Mouse (Mus musculus): ENCODE results near the gene Cgn.
"Not testable (repeated sequence)": the region's sequence is repeated elsewhere in the genome, so short reads cannot be mapped to it uniquely, and the experiment has no call there.

DNA sequence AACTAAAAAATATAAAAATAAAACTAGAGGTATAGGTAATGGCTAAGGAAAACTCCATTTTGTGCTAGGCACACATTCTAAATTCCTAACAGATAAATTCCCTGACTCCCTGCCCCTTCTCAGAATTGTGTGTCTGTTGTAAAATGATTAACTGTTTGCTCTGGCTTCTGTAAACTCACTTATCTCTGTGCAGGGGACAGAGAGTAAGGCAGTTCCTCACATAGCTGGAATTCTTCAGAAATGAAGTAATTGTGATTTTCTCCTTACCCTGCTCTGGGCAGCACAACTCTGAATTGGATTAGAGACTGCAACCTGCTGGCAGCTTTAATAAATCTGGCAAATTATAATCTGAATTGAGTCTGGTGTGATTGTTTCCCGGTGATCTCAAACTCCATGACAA is 68.0 kb downstream of the Cgn start:
- not testable (repeated sequence) for TF ChIP-seq EP300, CTCF (IDR thresholded peaks at IDR 0.05; ENCODE audit: low read depth)
